Mouse (Mus musculus) forebrain, embryonic 15.5 days (tissue): ENCODE measurements around the gene Fes. TPM values are rescaled to one million over a fixed set of nuclear protein-coding genes. Genes with fewer than 3 reads are reported as not detected.
"Not testable (repeated sequence)": the region's sequence is repeated elsewhere in the genome, so short reads cannot be mapped to it uniquely, and the experiment has no call there.

Experiments used
- ATAC-seq: fragments of 200-750 bp; cut with Nextera tagmentation; replicated peaks from 2 replicates; pipeline ENCODE4 v1.8.0; 2017; ENCODE audit warnings: mild to moderate bottlenecking, moderate TSS enrichment, moderate library complexity
- H3K27ac ChIP-seq: fragments of 300-500 bp; sonication (generic); replicated peaks from 2 replicates; pipeline ENCODE4 v1.5.1; 2015; ENCODE audit warnings: mild to moderate bottlenecking, inconsistent platforms
- H3K27me3 ChIP-seq: fragments of 300-500 bp; sonication (generic); 2 replicates; pipeline ENCODE4 v1.6.1; 2015; ENCODE audit warnings: inconsistent platforms
- H3K36me3 ChIP-seq: fragments of 300-500 bp; sonication (generic); 2 replicates; pipeline ENCODE4 v1.6.1; 2015; ENCODE audit warnings: mild to moderate bottlenecking, inconsistent platforms
- H3K4me1 ChIP-seq: fragments of 300-500 bp; sonication (generic); 2 replicates; pipeline ENCODE4 v1.6.1; 2015; ENCODE audit warnings: inconsistent platforms
- H3K4me2 ChIP-seq: fragments of 300-500 bp; sonication (generic); replicated peaks from 2 replicates; pipeline ENCODE4 v1.6.1; 2015; ENCODE audit warnings: mild to moderate bottlenecking, inconsistent platforms
- H3K4me3 ChIP-seq: fragments of 300-500 bp; sonication (generic); 2 replicates; pipeline ENCODE4 v1.5.1; 2015; ENCODE audit warnings: mild to moderate bottlenecking, inconsistent platforms
- H3K9ac ChIP-seq: fragments of 300-500 bp; sonication (generic); replicated peaks from 2 replicates; pipeline ENCODE4 v1.6.1; 2015; ENCODE audit warnings: mild to moderate bottlenecking, inconsistent platforms
- H3K9me3 ChIP-seq: fragments of 300-500 bp; sonication (generic); 2 replicates; pipeline ENCODE4 v1.6.1; 2016; ENCODE audit warnings: inconsistent platforms
- WGBS: fragments of 180-500 bp; shearing (Covaris S2); methylation state at CpG from one replicate; pipeline ENCODE4 v1.1.7; 2015; ENCODE audit warnings: mixed read lengths; 5-methylcytosine and 5-hydroxymethylcytosine counted together
- polyA plus RNA-seq: library from polyadenylated mRNA; unstranded; fragments of >200 nt; fragmentation: Nextera tagmentation; extraction: Ambion mirVana; gene quantifications from 2 replicates; pipeline ENCODE4 v1.2.1, GENCODE M21; 2015

Fes gene
- polyA plus RNA-seq, 1 experiment from 2014 or later, result 2.6 TPM

DNA sequence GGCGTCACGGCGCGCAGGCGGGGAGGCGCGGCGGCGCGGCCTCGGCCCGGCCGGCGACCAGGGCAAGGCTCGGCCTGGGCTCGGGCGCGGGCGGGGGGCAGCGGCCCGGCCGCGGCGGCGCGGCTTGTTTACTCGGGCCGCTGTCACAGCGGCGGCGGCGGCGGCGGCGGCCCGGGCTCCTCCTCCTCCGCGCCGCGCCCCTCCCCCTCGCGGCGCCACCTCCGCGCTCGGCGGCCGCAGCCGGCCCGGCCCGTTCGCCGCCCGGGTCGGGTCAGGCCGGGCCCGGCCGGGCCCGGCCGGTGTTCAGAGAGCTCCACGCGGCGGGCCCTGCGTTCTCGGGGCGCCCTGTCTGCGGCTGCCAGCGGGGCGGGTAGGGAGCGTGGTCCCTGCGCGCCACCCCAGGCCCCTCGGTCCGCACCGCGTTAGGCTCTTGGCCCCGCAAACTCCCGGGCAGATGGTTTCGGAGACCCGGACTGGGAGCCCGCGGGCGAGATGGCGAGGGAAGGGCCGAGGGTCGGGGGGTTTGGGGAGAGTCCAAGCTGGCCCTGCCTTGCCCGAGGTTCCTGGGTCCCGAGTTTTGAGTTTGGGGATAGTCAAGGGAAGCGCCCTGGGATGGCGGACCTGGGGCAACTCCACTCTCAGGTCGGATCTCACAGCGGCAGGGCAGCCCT, 15.0 kb upstream of the Fes start:
- ATAC-seq, result peak; percentile 63
- H3K4me2 ChIP-seq, result peak overlapping the region; percentile 96
- no peaks in the 10 kb centered on the region; the same call in 1 of the 2 replicates for H3K36me3 ChIP-seq
- under 1% methylated on average over 66 of the region's 92 CpGs for WGBS
- H3K27me3 ChIP-seq, result no peaks in the 10 kb centered on the region
- peaks cover 44% of the 10 kb centered on the region for H3K4me1 ChIP-seq
- H3K27ac ChIP-seq, result peak overlapping the region; percentile 78
- no peaks in the 10 kb centered on the region for H3K9me3 ChIP-seq
- peak overlapping the region; percentile 97 for H3K9ac ChIP-seq
- H3K4me3 ChIP-seq, result peak overlapping the region; percentile 94

DNA sequence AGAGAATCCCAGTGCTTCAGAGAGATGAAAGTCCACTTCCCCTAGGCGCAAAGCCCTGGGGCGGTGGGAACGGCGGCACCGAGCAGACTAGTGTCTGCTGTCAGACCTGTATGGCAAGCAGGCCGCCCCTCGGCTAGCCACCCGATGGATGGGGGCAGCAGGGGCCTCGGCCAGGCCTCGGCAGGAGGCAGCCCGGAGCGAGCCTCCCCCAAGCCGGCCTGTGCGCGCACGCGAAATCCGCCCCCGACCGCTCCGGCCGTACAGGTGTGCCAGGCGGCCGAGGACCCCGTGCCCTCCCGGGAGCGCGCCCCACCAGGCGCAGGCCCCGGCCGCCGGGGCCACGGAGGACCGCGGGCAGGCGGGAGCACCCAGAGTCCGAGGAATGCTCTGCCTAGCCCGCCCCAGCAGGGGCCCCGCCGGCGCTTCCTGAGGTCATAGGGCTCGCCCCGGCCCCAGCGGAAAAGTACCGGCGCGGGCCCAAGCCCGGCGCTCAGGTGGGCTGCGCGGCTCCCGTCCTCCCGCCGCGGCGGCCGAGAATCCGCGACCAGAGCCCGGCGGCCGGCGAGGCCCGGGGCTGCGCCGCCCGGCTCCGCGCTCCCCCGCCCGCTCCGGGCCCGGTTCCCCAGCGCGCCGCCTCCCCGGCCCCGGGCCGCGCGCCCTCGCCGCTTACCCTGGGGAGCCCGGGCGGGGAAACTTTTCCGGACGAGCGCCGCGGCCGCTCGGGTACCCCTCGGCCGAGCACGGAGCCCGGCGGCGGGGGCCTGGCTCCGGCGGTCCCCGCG, 14.3 kb upstream of the Fes start:
- Histone ChIP-seq H3K9me3 (no peaks in the 10 kb centered on the region), H3K4me1 (peaks cover 44% of the 10 kb centered on the region), H3K36me3 (peaks cover 4% of the 10 kb centered on the region), H3K27ac (peak overlapping the region; percentile 78), H3K4me3 (peak overlapping the region; percentile 94), H3K27me3 (no peaks in the 10 kb centered on the region), H3K9ac (peak overlapping the region; percentile 97), H3K4me2 (peak overlapping the region; percentile 96)
- under 1% methylated on average over 93 of the region's 102 CpGs for WGBS
- ATAC-seq, result peak; percentile 39

DNA sequence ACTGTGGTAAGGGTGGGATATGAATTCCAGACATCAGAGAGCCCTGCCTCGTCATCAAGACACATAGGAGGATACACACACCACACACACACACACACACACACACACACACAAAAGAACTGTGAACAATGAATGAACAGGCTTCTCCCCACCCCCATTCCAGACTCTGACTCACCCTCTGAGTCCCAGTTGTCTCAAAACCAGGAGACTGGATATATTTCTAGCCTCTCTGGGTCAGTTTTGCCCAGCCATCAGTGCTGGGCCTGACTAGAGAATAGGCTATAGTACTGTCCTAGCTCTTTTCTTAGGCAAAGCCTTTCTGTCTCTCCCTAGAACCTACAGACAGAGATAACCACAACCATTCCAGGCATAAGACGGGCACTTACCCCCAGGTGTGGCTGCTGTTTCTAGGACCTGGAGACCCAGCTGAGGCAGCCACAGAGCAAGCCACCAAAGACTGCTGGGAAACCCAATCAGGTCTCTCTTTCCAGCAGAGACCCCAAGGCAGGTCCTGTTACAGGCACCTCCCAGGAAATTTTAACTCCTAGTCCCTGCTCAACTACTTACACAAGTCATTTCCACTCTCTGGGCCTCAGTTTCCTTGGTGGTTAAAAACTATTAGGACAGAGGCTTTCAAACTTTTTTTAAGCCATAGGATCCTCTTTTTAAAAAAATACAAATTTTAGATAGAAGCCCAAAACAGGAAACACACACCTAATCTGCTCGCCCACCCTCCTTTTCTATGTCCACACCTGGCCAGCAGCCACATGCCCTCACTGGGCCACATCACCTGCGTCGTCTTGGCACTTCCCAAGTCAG, 13.5 kb upstream of the Fes start:
- Histone ChIP-seq H3K36me3 (peaks cover 12% of the 10 kb centered on the region), H3K4me3 (peak overlapping the region; percentile 94), H3K9ac (peak overlapping the region; percentile 97), H3K4me1 (peaks cover 44% of the 10 kb centered on the region), H3K9me3 (no peaks in the 10 kb centered on the region), H3K27ac (peak overlapping the region; percentile 78), H3K27me3 (no peaks in the 10 kb centered on the region), H3K4me2 (peak overlapping the region; percentile 96)
- WGBS, result 23% methylated on average over 5 of the region's 5 CpGs
- no peak for ATAC-seq

DNA sequence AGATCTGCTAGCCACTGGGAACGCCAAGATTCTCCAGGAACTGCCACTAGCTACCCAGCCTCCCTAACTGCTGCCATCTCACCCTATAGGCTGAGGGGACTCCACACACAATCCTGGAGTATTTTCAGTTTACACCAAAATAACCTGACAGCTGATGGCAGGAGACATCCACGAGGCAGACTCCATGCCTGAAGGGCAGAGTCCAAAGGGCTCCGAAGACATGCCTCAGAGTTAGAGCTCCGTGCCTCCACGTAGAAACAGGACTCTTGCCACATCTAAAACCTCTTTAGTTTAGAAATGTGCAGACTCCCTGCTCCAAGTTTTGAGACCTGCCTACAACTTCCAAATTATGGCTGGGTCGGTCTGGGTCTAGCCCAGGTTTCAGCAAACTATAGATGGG, 12.8 kb upstream of the Fes start:
- no peak for ATAC-seq
- no peaks in the 10 kb centered on the region for H3K9me3 ChIP-seq
- peaks cover 17% of the 10 kb centered on the region for H3K36me3 ChIP-seq
- no peak overlapping the region for H3K27ac ChIP-seq
- no peaks in the 10 kb centered on the region for H3K27me3 ChIP-seq
- H3K4me3 ChIP-seq, result no peak overlapping the region
- no peak overlapping the region; the same call in 1 of the 2 replicates for H3K4me2 ChIP-seq
- peaks cover 44% of the 10 kb centered on the region for H3K4me1 ChIP-seq
- H3K9ac ChIP-seq, result no peak overlapping the region
- WGBS, result 75% methylated on average over 6 of the region's 6 CpGs

DNA sequence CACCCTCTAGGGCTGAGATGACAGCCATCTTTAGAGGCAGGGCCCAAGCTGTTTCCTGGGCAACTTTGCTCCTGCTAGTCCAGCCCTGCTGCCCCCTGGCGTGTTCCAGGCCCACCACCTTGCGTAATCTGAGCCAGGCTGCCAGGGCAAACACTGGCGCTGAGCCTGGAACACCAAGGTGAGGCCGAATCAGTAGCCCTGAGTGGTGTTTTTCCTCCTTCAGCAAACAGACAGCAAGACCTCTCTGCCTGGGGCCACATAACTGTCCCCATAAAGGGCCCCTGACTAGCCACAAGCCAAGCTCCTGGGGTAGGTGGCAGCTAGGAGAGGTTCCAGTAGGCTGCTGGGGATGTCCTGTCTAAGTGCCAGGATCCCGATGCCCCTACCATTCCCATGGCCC, 12.4 kb upstream of the Fes start:
- no peak for ATAC-seq
- no peaks in the 10 kb centered on the region for H3K27me3 ChIP-seq
- H3K4me3 ChIP-seq, result no peak overlapping the region
- H3K36me3 ChIP-seq, result peaks cover 21% of the 10 kb centered on the region
- H3K27ac ChIP-seq, result no peak overlapping the region
- H3K9me3 ChIP-seq, result no peaks in the 10 kb centered on the region
- H3K4me2 ChIP-seq, result no peak overlapping the region
- WGBS, result 23% methylated on average over 5 of the region's 5 CpGs
- H3K4me1 ChIP-seq, result peaks cover 44% of the 10 kb centered on the region
- no peak overlapping the region for H3K9ac ChIP-seq

DNA sequence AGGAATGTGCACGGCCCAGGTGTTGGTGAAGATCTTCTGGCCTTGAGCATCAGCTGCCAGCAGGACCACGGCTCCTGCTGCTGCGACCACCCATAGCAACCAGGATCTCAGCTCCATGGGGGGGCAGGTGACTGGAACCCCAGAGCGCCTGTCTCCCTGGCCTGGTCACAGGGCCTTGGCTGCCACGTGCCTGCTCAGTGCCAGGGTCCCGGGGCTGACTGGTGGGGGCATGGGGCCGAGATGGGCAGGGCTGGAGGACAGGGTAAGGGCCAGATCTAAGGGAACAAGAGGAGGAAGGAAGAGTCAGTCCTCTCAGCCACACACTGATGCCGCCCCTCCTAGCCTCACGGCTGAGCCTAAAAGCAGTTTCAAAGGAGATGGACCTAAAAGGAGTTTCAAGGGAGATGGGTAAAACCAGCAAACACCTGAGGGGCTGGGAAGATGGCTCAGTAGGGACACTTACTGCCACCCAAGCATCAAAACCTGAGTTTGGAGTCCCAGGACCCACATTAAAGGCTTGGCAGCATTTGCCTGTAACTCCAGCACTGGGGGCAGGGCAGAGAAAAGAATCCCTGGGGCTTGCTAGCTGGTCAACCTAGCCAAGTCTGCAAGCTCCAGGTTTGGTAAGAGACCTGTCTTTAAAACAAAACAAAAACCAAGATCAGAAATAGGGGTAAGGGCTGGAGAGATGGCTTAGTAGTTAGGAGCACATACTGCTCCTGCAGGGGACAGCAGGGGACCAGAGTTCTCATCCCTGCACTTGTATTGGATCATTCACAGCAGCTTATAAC, 11.1 kb upstream of the Fes start:
- Histone ChIP-seq H3K4me1 (peaks cover 38% of the 10 kb centered on the region), H3K36me3 (peaks cover 28% of the 10 kb centered on the region), H3K4me2 (no peak overlapping the region), H3K27ac (no peak overlapping the region), H3K4me3 (no peak overlapping the region), H3K9ac (no peak overlapping the region), H3K9me3 (no peaks in the 10 kb centered on the region), H3K27me3 (no peaks in the 10 kb centered on the region)
- no peak for ATAC-seq
- WGBS, result 75% methylated on average over 9 of the region's 9 CpGs

DNA sequence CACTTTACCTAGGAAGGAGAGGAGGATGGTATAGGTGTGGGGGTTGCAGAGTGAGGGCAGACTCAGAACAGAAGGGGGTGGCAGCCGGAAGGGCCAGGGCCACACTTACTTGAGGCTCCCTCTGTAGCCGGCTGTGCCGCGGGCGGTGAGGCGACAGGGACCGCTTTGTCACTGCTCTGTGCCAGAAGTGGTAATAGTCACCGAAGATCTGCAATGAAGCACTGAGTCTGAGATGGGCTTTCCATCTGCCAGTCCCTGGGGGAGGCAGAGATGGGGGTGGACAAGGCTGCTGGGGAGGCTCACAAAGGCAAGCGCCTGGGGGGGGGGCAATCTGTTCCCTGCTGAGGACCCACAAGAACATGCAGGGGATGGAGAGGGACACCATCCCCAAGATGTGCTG, 10.2 kb upstream of the Fes start:
- Histone ChIP-seq H3K27ac (no peak overlapping the region), H3K27me3 (no peaks in the 10 kb centered on the region), H3K9ac (no peak overlapping the region), H3K9me3 (no peaks in the 10 kb centered on the region), H3K36me3 (peaks cover 36% of the 10 kb centered on the region), H3K4me1 (peaks cover 31% of the 10 kb centered on the region), H3K4me2 (no peak overlapping the region), H3K4me3 (no peak overlapping the region)
- ATAC-seq, result no peak
- WGBS, result 88% methylated on average over 9 of the region's 9 CpGs

DNA sequence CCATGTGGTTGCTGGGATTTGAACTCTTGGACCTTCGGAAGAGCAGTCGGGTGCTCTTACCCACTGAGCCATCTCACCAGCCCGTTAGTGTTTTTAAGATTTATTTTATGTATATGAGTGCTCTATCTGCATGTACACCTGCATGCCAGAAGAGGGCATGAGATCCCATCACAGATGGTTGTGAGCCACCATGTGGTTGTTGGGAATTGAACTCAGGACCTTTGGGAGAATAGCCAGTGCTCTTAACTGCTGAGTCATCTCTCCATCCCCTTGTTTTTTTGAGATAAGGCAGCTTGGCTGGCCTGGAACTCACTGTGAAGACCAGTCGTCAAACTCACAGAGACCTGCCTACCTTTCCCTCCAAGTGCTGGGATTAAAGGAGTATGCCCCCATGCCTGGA, 8.7 kb upstream of the Fes start:
- WGBS, result 93% methylated on average over 4 of the region's 4 CpGs
- not testable (repeated sequence) for H3K9me3 ChIP-seq, H3K27ac ChIP-seq, H3K27me3 ChIP-seq, H3K9ac ChIP-seq, ATAC-seq, H3K4me3 ChIP-seq, H3K4me2 ChIP-seq
- peaks cover 52% of the 10 kb centered on the region for H3K36me3 ChIP-seq
- H3K4me1 ChIP-seq, result peaks cover 25% of the 10 kb centered on the region

DNA sequence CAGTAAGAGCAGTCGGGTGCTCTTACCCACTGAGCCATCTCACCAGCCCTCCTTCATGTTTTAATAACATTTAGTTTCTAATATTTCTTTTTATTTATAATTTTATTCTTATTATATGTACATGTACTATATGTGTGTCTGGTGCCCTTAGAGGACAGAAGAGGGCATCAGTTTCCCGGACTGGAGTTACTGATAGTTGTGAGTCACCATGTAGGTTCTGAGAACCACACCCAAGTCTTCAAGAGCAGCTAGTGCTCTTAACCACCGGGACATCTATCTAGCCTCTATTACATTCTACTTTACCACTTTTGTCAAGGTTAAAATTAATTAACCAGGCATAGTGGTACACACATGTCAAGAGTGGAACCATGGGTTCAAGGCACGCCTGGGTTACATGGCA, 6.9 kb upstream of the Fes start:
- no peak overlapping the region for H3K27ac ChIP-seq
- peaks cover 6% of the 10 kb centered on the region; the same call in 1 of the 2 replicates for H3K4me1 ChIP-seq
- no peaks in the 10 kb centered on the region for H3K9me3 ChIP-seq
- no peak overlapping the region for H3K4me3 ChIP-seq
- no peak overlapping the region for H3K4me2 ChIP-seq
- no peak overlapping the region for H3K9ac ChIP-seq
- no peaks in the 10 kb centered on the region for H3K27me3 ChIP-seq
- no peak for ATAC-seq
- H3K36me3 ChIP-seq, result peaks cover 68% of the 10 kb centered on the region
- 95% methylated on average over 4 of the region's 4 CpGs for WGBS

DNA sequence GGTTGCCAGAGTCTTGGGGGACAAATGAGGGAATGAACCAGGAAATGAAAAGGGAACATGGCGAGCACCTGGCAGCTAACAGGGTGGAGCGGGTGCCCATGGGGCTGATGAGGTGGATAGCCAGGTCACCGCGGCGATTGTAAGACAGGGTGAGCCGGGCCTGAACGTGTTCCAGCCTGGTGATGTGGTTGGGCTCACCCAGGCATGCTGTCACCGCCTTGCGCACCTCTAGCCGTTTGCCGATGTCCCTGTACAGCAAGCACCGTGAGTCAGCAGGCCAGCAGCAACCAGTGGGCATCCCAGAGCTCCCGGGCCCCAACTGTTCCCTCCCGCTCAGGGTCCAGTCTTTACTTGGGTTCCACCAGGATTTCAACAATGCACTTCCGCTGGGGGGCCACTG, 4.4 kb upstream of the Fes start:
- no peak for ATAC-seq
- 95% methylated on average over 15 of the region's 15 CpGs for WGBS
- no peak overlapping the region for H3K9ac ChIP-seq
- no peak overlapping the region for H3K27ac ChIP-seq
- no peaks in the 10 kb centered on the region for H3K9me3 ChIP-seq
- H3K4me3 ChIP-seq, result no peak overlapping the region
- peaks cover 64% of the 10 kb centered on the region for H3K36me3 ChIP-seq
- peaks cover 9% of the 10 kb centered on the region; the same call in 1 of the 2 replicates for H3K4me1 ChIP-seq
- H3K4me2 ChIP-seq, result no peak overlapping the region
- peaks cover 12% of the 10 kb centered on the region for H3K27me3 ChIP-seq

DNA sequence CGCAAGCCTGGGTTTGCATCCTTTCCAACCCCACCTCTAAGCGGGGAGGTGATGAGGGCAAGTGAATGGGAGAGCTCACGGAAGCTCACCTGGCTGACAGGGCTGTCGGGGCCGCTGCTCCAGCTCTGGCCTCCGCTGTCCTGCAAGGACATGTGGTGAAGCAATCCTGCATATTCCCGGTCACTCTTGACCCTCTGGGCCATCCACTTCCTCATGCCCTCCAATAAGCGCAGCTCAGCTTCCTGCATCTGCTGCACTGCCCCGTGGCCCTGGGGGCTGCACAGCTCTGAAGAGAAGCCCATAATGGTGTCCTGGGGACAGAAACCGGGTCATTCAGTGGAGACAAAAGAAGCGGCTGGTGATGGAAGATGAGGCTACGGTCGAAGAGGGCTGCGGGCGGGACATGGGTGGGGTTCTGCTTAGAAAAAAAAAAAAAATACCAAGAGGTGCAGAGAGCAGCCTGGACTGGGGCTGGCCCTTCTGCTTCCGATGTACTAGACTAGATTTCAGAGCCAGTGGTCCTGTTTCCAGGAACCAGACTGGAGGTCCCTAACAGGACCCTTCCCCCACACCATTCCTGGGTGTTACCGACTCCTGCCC, 613 bp downstream of the Fes start:
- Histone ChIP-seq H3K27ac (no peak overlapping the region), H3K27me3 (peaks cover 20% of the 10 kb centered on the region), H3K4me3 (no peak overlapping the region), H3K4me1 (peaks cover 14% of the 10 kb centered on the region; the same call in 1 of the 2 replicates), H3K36me3 (peaks cover 23% of the 10 kb centered on the region), H3K9ac (no peak overlapping the region), H3K9me3 (no peaks in the 10 kb centered on the region), H3K4me2 (no peak overlapping the region; the same call in 1 of the 2 replicates)
- 29% methylated on average over 17 of the region's 17 CpGs for WGBS
- no peak for ATAC-seq
